In genomic region chr3:96684151-96684821, GRCm38 (mm10) we compare ENCODE assay signal across 8 mouse cellular contexts. TPM values are rescaled to one million over a fixed set of nuclear protein-coding genes. Genes with fewer than 3 reads are reported as not detected.
DNase-seq lines count a peak whose midpoint lies in the region; ATAC-seq and TF ChIP-seq lines count a peak whose summit lies in the region.

No protein-coding gene starts in this region.

- ATAC-seq in heart, embryonic 14.5 days (ENCODE audit: insufficient number of reproducible peaks, insufficient read depth, low FRiP score, low read depth) = no peak
- ATAC-seq in monocyte, adult 5-6 weeks (replicated peaks; ENCODE audit: insufficient number of reproducible peaks, low FRiP score, low TSS enrichment, poor library complexity, severe bottlenecking) = no peak

- H3K27me3 ChIP-seq in heart, embryonic 14.5 days (ENCODE audit: control insufficient read depth, insufficient read depth, low read length) = peaks cover 49% of the 10 kb centered on the region
- peaks cover 65% of the 10 kb centered on the region for H3K27me3 ChIP-seq in midbrain, embryonic 10.5 days (ENCODE audit: low read depth, poor library complexity, severe bottlenecking)

- H3K27ac ChIP-seq in ES-E14 (ENCODE audit: insufficient read depth, low read depth, low read length, poor library complexity, severe bottlenecking) = no peak overlapping the region
- no peak overlapping the region for H3K27ac ChIP-seq in heart, embryonic 14.5 days (replicated peaks in 1 of 2; ENCODE audit: control insufficient read depth in 1 of 2, insufficient read depth in 1 of 2, low read depth in 2 of 2, low read length in 2 of 2)
- H3K27ac ChIP-seq in midbrain, embryonic 10.5 days (replicated peaks) = peak overlapping the region; percentile 23; the same call in 1 of the 2 replicates

- H3K36me3 ChIP-seq in ES-E14 (ENCODE audit: control insufficient read depth, insufficient read depth, low read length, poor library complexity, severe bottlenecking) = no peaks in the 10 kb centered on the region
- no peaks in the 10 kb centered on the region for H3K36me3 ChIP-seq in heart, embryonic 14.5 days (ENCODE audit: control insufficient read depth, insufficient read depth, low read length)
- H3K36me3 ChIP-seq in midbrain, embryonic 10.5 days = no peaks in the 10 kb centered on the region

- H3K4me3 ChIP-seq in ES-E14 (ENCODE audit: insufficient read depth in 1 of 2, low read depth in 1 of 2, low read length in 2 of 2, poor library complexity in 1 of 2, severe bottlenecking in 1 of 2) = peak overlapping the region; percentile 40 to 49
- peak overlapping the region; percentile 19 to 33 for H3K4me3 ChIP-seq in heart, embryonic 14.5 days (ENCODE audit: control insufficient read depth in 1 of 2, insufficient read depth in 1 of 2, low read depth in 1 of 2, low read length in 2 of 2)
- peak overlapping the region; percentile 30 for H3K4me3 ChIP-seq in midbrain, embryonic 10.5 days

- in situ Hi-C loops in ES-E14 (cut with MboI; ENCODE audit: low sequenced_read_pairs in 2 of 2, unreplicated experiment in 2 of 2) = no loop called here

- DNase-seq in gastrocnemius, postnatal 14 days = peak; percentile 36
- no peak for DNase-seq in gastrocnemius, adult 18-20 months (ENCODE audit: low spot score)
- no peak for DNase-seq in ES-E14 (ENCODE audit: low read depth, low spot score)
- no peak for DNase-seq in midbrain, embryonic 10.5 days (ENCODE audit: low spot score)
- DNase-seq in spleen, postnatal 4 days (ENCODE audit: low spot score in 2 of 2) = no peak
- no peak for DNase-seq in left cerebral cortex, postnatal 4 days

- H3K4me2 ChIP-seq in heart, embryonic 14.5 days (ENCODE audit: low read length) = peak overlapping the region; percentile 71

- intact Hi-C loops in gastrocnemius, postnatal 14 days (cut with DNase I; ENCODE audit: low total_unique reads) = no loop called here
- intact Hi-C loops in left cerebral cortex, postnatal 4 days (cut with DNase I) = no loop called here

- H3K9ac ChIP-seq in ES-E14 (ENCODE audit: insufficient read depth, low read depth, low read length, poor library complexity, severe bottlenecking) = peak overlapping the region; percentile 25; the same call in 1 of the 2 replicates
- peak overlapping the region; percentile 65 for H3K9ac ChIP-seq in heart, embryonic 14.5 days (ENCODE audit: low read length)

- 36% methylated on average over 17 of the region's 17 CpGs for WGBS in heart, embryonic 14.5 days
- 62% methylated on average over 17 of the region's 17 CpGs for WGBS in midbrain, embryonic 10.5 days

- H3K4me1 ChIP-seq in ES-E14 (ENCODE audit: control insufficient read depth in 2 of 2, insufficient read depth in 2 of 2, low read length in 2 of 2, poor library complexity in 1 of 2) = peaks cover 14 to 19% of the 10 kb centered on the region in 2 experiments
- H3K4me1 ChIP-seq in heart, embryonic 14.5 days (ENCODE audit: control insufficient read depth in 2 of 2, insufficient read depth in 2 of 2, low read length in 2 of 2) = peaks cover 0 to 3% of the 10 kb centered on the region in 2 experiments; a peak in 1 of 4 replicates
- H3K4me1 ChIP-seq in midbrain, embryonic 10.5 days = peaks cover 28% of the 10 kb centered on the region

- no peaks in the 10 kb centered on the region for H3K9me3 ChIP-seq in ES-E14 (ENCODE audit: control insufficient read depth, insufficient read depth, low read depth, low read length)
- H3K9me3 ChIP-seq in heart, embryonic 14.5 days (ENCODE audit: control insufficient read depth, low read length) = no peaks in the 10 kb centered on the region
- H3K9me3 ChIP-seq in midbrain, embryonic 10.5 days (replicated peaks) = no peaks in the 10 kb centered on the region

TF ChIP-seq in ES-E14, 5 proteins besides CTCF, POLR2A, EP300 and RAD21:
- TF ChIP-seq CHD2 (IDR thresholded peaks at IDR 0.05; ENCODE audit: low read depth, low read length) (no peak), HCFC1 (IDR thresholded peaks at IDR 0.05; ENCODE audit: borderline replicate concordance, insufficient read depth, low read length) (no peak), ZNF384 (IDR thresholded peaks at IDR 0.05; ENCODE audit: low read depth, low read length) (no peak), MAFK (IDR thresholded peaks at IDR 0.05; ENCODE audit: insufficient read depth, low read depth, low read length) (no peak), ZC3H11A (IDR thresholded peaks at IDR 0.05; ENCODE audit: borderline replicate concordance, low read depth, low read length) (no peak)

RNA-seq across cellular contexts. Expression of gene Pias3, which starts 11.9 kb away (rescaled TPM):
- 10 to 100 TPM; 10.4 to 12.1 TPM for total RNA-seq in gastrocnemius, postnatal 14 days (2021)
- total RNA-seq in gastrocnemius, adult 18-20 months (2021) = 1 to 10 TPM; 6.1 to 7.5 TPM
- total RNA-seq in ES-E14 (2012; rRNA removed) = 14.6 and 27.9 TPM in 2 replicates
- 26.8 and 30.6 TPM in 2 replicates for polyA plus RNA-seq in heart, embryonic 14.5 days (2014; fragmentation: Nextera tagmentation; extraction: Ambion mirVana)
- polyA plus RNA-seq in midbrain, embryonic 10.5 days (2016; fragmentation: Nextera tagmentation; extraction: Ambion mirVana) = 50.6 and 57.3 TPM in 2 replicates
- 6.2 to 29.1 TPM (median 14.9 TPM) in 3 replicates for total RNA-seq in monocyte, adult 5-6 weeks (2017)
- 10 to 100 TPM; 31.9 to 36.0 TPM for total RNA-seq in left cerebral cortex, postnatal 4 days (2021)

RNA-seq across cellular contexts. Expression of gene Ankrd35, which starts 14.4 kb away (rescaled TPM):
- 1 to 10 TPM; 1.0 to 2.3 TPM for total RNA-seq in gastrocnemius, postnatal 14 days (2021)
- under 1 TPM; 0.18 to 0.31 TPM for total RNA-seq in gastrocnemius, adult 18-20 months (2021)
- total RNA-seq in ES-E14 (2012; rRNA removed) = 3.7 and 5.7 TPM in 2 replicates
- polyA plus RNA-seq in heart, embryonic 14.5 days (2014; fragmentation: Nextera tagmentation; extraction: Ambion mirVana) = 0.09 and 0.23 TPM in 2 replicates
- polyA plus RNA-seq in midbrain, embryonic 10.5 days (2016; fragmentation: Nextera tagmentation; extraction: Ambion mirVana) = 0.06 and 0.29 TPM in 2 replicates
- 0.21 to 0.68 TPM (median 0.38 TPM) in 3 replicates for total RNA-seq in monocyte, adult 5-6 weeks (2017)
- 1 to 10 TPM; 6.0 to 7.0 TPM for total RNA-seq in left cerebral cortex, postnatal 4 days (2021)

RNA-seq across cellular contexts. Expression of gene Nudt17, which starts 24.1 kb away (rescaled TPM):
- under 1 TPM; 0.96 to 1.00 TPM for total RNA-seq in gastrocnemius, postnatal 14 days (2021)
- total RNA-seq in gastrocnemius, adult 18-20 months (2021) = under 1 TPM; 0.50 to 0.76 TPM
- total RNA-seq in ES-E14 (2012; rRNA removed) = 7.4 and 13.5 TPM in 2 replicates
- 8.0 and 8.8 TPM in 2 replicates for polyA plus RNA-seq in heart, embryonic 14.5 days (2014; fragmentation: Nextera tagmentation; extraction: Ambion mirVana)
- 16.6 and 20.0 TPM in 2 replicates for polyA plus RNA-seq in midbrain, embryonic 10.5 days (2016; fragmentation: Nextera tagmentation; extraction: Ambion mirVana)
- total RNA-seq in monocyte, adult 5-6 weeks (2017) = 0.57 to 2.7 TPM in 2 of 3 replicates, not detected in the other
- 1 to 10 TPM; 5.3 to 5.4 TPM for total RNA-seq in left cerebral cortex, postnatal 4 days (2021)

RNA-seq across cellular contexts. Expression of gene Itga10, which starts 38.9 kb away (rescaled TPM):
- 1 to 10 TPM; 2.9 to 3.0 TPM for total RNA-seq in gastrocnemius, postnatal 14 days (2021)
- total RNA-seq in gastrocnemius, adult 18-20 months (2021) = under 1 TPM; 0.34 to 0.74 TPM
- 1.0 and 1.7 TPM in 2 replicates for total RNA-seq in ES-E14 (2012; rRNA removed)
- 1.3 TPM in 2 replicates for polyA plus RNA-seq in heart, embryonic 14.5 days (2014; fragmentation: Nextera tagmentation; extraction: Ambion mirVana)
- polyA plus RNA-seq in midbrain, embryonic 10.5 days (2016; fragmentation: Nextera tagmentation; extraction: Ambion mirVana) = 0.36 and 0.64 TPM in 2 replicates
- 0.21 to 1.2 TPM (median 0.38 TPM) in 3 replicates for total RNA-seq in monocyte, adult 5-6 weeks (2017)
- total RNA-seq in left cerebral cortex, postnatal 4 days (2021) = 1 to 10 TPM; 1.4 to 1.5 TPM

RNA-seq across cellular contexts. Expression of gene Polr3c, which starts 43.1 kb away (rescaled TPM):
- 10 to 100 TPM; 16.0 to 18.7 TPM for total RNA-seq in gastrocnemius, postnatal 14 days (2021)
- total RNA-seq in gastrocnemius, adult 18-20 months (2021) = 10 to 100 TPM; 21.0 to 22.4 TPM
- total RNA-seq in ES-E14 (2012; rRNA removed) = 21.0 and 22.2 TPM in 2 replicates
- polyA plus RNA-seq in heart, embryonic 14.5 days (2014; fragmentation: Nextera tagmentation; extraction: Ambion mirVana) = 27.0 and 27.1 TPM in 2 replicates
- polyA plus RNA-seq in midbrain, embryonic 10.5 days (2016; fragmentation: Nextera tagmentation; extraction: Ambion mirVana) = 44.3 and 47.0 TPM in 2 replicates
- 39.3 to 48.7 TPM (median 39.7 TPM) in 3 replicates for total RNA-seq in monocyte, adult 5-6 weeks (2017)
- 10 to 100 TPM; 27.0 to 28.0 TPM for total RNA-seq in left cerebral cortex, postnatal 4 days (2021)
